Mouse (Mus musculus): ENCODE measurements around the gene Palmd.

- no peak for TF ChIP-seq POLR2A (IDR thresholded peaks at IDR 0.05; ENCODE audit: low read depth, low read length)
- TF ChIP-seq CTCF (IDR thresholded peaks at IDR 0.05; ENCODE audit: extremely low read depth, insufficient read length, insufficient replicate concordance, low read depth, low read length) = no peak
Observed at GRCm38 (mm10) chr3:116940804-116941558, 27.8 kb downstream of the Palmd start.
